Mouse (Mus musculus) megakaryocyte, embryonic 14.5 days (primary cell): ENCODE measurements around the gene Rab3ip.

Experiments
- FLI1 ChIP-seq: IDR thresholded peaks from 2 replicates; pipeline ENCODE4 v1.6.1; 2012; ENCODE audit warnings: low read length, inconsistent platforms, mixed read lengths
- GATA1 ChIP-seq: IDR thresholded peaks from 3 replicates; pipeline ENCODE4 v1.6.1; 2012; ENCODE audit warnings: mixed read lengths, low read length, inconsistent platforms, borderline replicate concordance

- TF ChIP-seq GATA1 (no peak), FLI1 (no peak)
Measured at GRCm38 (mm10) chr10:116871329-116872015, 79.1 kb downstream of the Rab3ip start.
